31 mouse cellular contexts compared by ENCODE assay signal in genomic region chr1:133711376-133711775, GRCm38 (mm10). TPM values are rescaled to one million over a fixed set of nuclear protein-coding genes. Genes with fewer than 3 reads are reported as not detected.
DNase-seq lines count a peak whose midpoint lies in the region; ATAC-seq lines count a peak whose summit lies in the region.
"Had no signal": no experiment of that assay in that cellular context is flagged by ENCODE, and none has a peak within 500 bp of the region (broad histone marks: within the 10 kb centered on the region; RNA-seq: fewer than 3 reads in every experiment).

No protein-coding gene starts in this region.

- no peaks in the 10 kb centered on the region for H3K27me3 ChIP-seq in hindbrain, embryonic 10.5 days (ENCODE audit: insufficient read depth, poor library complexity, severe bottlenecking)
- H3K27me3 ChIP-seq in hindbrain, embryonic 12.5 days = no peaks in the 10 kb centered on the region
- no peaks in the 10 kb centered on the region for H3K27me3 ChIP-seq in embryonic facial prominence, embryonic 14.5 days (replicated peaks; ENCODE audit: control insufficient read depth, insufficient read depth, low read length)
- H3K27me3 ChIP-seq: CH12.LX; hindbrain, embryonic 15.5 days; kidney, embryonic 15.5 days; midbrain, embryonic 12.5 days had no signal

- no peak for DNase-seq in hindbrain, embryonic 10.5 days (ENCODE audit: low spot score)
- DNase-seq in embryonic facial prominence, embryonic 14.5 days (ENCODE audit: low spot score) = peak; percentile 30
- peak; percentile 86 for DNase-seq in thymus, postnatal 0 days (ENCODE audit: low spot score)
- no peak for DNase-seq in left cerebral cortex, postnatal 25 days (ENCODE audit: low spot score in 2 of 2)
- DNase-seq in frontal cortex, postnatal 14 days (ENCODE audit: low spot score in 2 of 2) = no peak
- no peak for DNase-seq in cerebellum, postnatal 25 days
- no peak for DNase-seq in kidney, postnatal 14 days
- DNase-seq: adrenal gland, postnatal 10 days; cerebellum, adult 18-20 months; cerebellum, postnatal 36 days; embryo, embryonic 11 days; heart, postnatal 36 days; kidney, postnatal 4 days; liver, postnatal 0 days; right cerebral cortex, postnatal 14 days had no signal

- intact Hi-C loops in left cerebral cortex, postnatal 25 days (cut with DNase I) = no loop called here

- no peak overlapping the region for H3K9ac ChIP-seq in hindbrain, embryonic 12.5 days
- H3K9ac ChIP-seq in embryonic facial prominence, embryonic 14.5 days (ENCODE audit: low read depth, low read length) = no peak overlapping the region
- H3K9ac ChIP-seq: hindbrain, embryonic 15.5 days; kidney, embryonic 15.5 days; liver, postnatal 0 days; midbrain, embryonic 12.5 days had no signal

- ATAC-seq in hindbrain, embryonic 12.5 days (ENCODE audit: low FRiP score) = no peak
- no peak for ATAC-seq in embryonic facial prominence, embryonic 14.5 days (ENCODE audit: low read depth)
- ATAC-seq: activated CD4-positive, CD25-positive, alpha-beta regulatory T cell, adult 4 months; intestine, embryonic 16.5 days; liver, postnatal 0 days; lung, postnatal 0 days had no signal

- H3K4me1 ChIP-seq in hindbrain, embryonic 10.5 days (replicated peaks) = peaks cover 38% of the 10 kb centered on the region
- H3K4me1 ChIP-seq in hindbrain, embryonic 12.5 days = peaks cover 21% of the 10 kb centered on the region
- H3K4me1 ChIP-seq in embryonic facial prominence, embryonic 14.5 days (ENCODE audit: control insufficient read depth, insufficient read depth, low read length) = peaks cover 20% of the 10 kb centered on the region; the same call in 1 of the 2 replicates

- WGBS in hindbrain, embryonic 10.5 days = 43% methylated on average over 6 of the region's 6 CpGs
- WGBS in hindbrain, embryonic 12.5 days = 42% methylated on average over 6 of the region's 6 CpGs
- 37% methylated on average over 6 of the region's 6 CpGs for WGBS in embryonic facial prominence, embryonic 14.5 days

- H3K9me3 ChIP-seq in hindbrain, embryonic 10.5 days = no peaks in the 10 kb centered on the region
- H3K9me3 ChIP-seq in hindbrain, embryonic 12.5 days (replicated peaks) = no peaks in the 10 kb centered on the region
- H3K9me3 ChIP-seq in embryonic facial prominence, embryonic 14.5 days (ENCODE audit: control insufficient read depth, low read length) = no peaks in the 10 kb centered on the region
- H3K9me3 ChIP-seq: hindbrain, embryonic 15.5 days; kidney, embryonic 15.5 days; midbrain, embryonic 12.5 days had no signal

- H3K4me3 ChIP-seq in hindbrain, embryonic 10.5 days = no peak overlapping the region
- H3K4me3 ChIP-seq in hindbrain, embryonic 12.5 days = no peak overlapping the region
- H3K4me3 ChIP-seq in embryonic facial prominence, embryonic 14.5 days (ENCODE audit: low read depth, low read length) = no peak overlapping the region
- H3K4me3 ChIP-seq: hindbrain, embryonic 15.5 days; kidney, embryonic 15.5 days; left cerebral cortex, adult 2 months; midbrain, embryonic 12.5 days had no signal

- H3K27ac ChIP-seq in hindbrain, embryonic 10.5 days = peak overlapping the region; percentile 31; the same call in 1 of the 2 replicates
- H3K27ac ChIP-seq in hindbrain, embryonic 12.5 days = no peak overlapping the region
- H3K27ac ChIP-seq in embryonic facial prominence, embryonic 14.5 days (replicated peaks; ENCODE audit: low read depth, low read length) = no peak overlapping the region
- H3K27ac ChIP-seq: hindbrain, embryonic 15.5 days; kidney, embryonic 15.5 days; left cerebral cortex, adult 2 months; midbrain, embryonic 12.5 days; stomach, postnatal 0 days had no signal

- H3K36me3 ChIP-seq in hindbrain, embryonic 10.5 days = peaks cover 5% of the 10 kb centered on the region; the same call in 1 of the 2 replicates
- peaks cover 14% of the 10 kb centered on the region for H3K36me3 ChIP-seq in hindbrain, embryonic 12.5 days
- peaks cover 43% of the 10 kb centered on the region for H3K36me3 ChIP-seq in embryonic facial prominence, embryonic 14.5 days (ENCODE audit: control insufficient read depth, insufficient read depth, low read length)

- no peak overlapping the region for H3K4me2 ChIP-seq in hindbrain, embryonic 12.5 days (replicated peaks)
- no peak overlapping the region for H3K4me2 ChIP-seq in embryonic facial prominence, embryonic 14.5 days (ENCODE audit: low read depth, low read length)
- H3K4me2 ChIP-seq: hindbrain, embryonic 15.5 days; kidney, embryonic 15.5 days; midbrain, embryonic 12.5 days had no signal

RNA-seq across cellular contexts. Expression of gene Lax1, which starts 21.5 kb away (rescaled TPM):
- 0.25 TPM in 1 of 2 replicates, not detected in the other for polyA plus RNA-seq in hindbrain, embryonic 10.5 days (2016; fragmentation: Nextera tagmentation; extraction: Ambion mirVana)
- 0.12 and 0.33 TPM in 2 replicates for polyA plus RNA-seq in hindbrain, embryonic 12.5 days (2016; fragmentation: Nextera tagmentation; extraction: Ambion mirVana)
- 0.11 and 0.80 TPM in 2 replicates for polyA plus RNA-seq in embryonic facial prominence, embryonic 14.5 days (2014; fragmentation: Nextera tagmentation; extraction: Ambion mirVana)
- polyA plus RNA-seq in thymus, postnatal 0 days (2015; fragmentation: Nextera tagmentation; extraction: Ambion mirVana) = 27.3 and 29.4 TPM in 2 replicates
- under 1 TPM; 0.16 to 0.41 TPM for total RNA-seq in left cerebral cortex, postnatal 25 days (2021)
- total RNA-seq: gastrocnemius, adult 18-20 months; MEL had no signal

RNA-seq across cellular contexts. Expression of gene Gm38394, which starts 50.3 kb away (rescaled TPM):
- polyA plus RNA-seq in hindbrain, embryonic 10.5 days (2016; fragmentation: Nextera tagmentation; extraction: Ambion mirVana) = 3.9 and 4.7 TPM in 2 replicates
- 6.9 and 7.2 TPM in 2 replicates for polyA plus RNA-seq in hindbrain, embryonic 12.5 days (2016; fragmentation: Nextera tagmentation; extraction: Ambion mirVana)
- polyA plus RNA-seq in embryonic facial prominence, embryonic 14.5 days (2014; fragmentation: Nextera tagmentation; extraction: Ambion mirVana) = 11.0 and 11.5 TPM in 2 replicates
- polyA plus RNA-seq in thymus, postnatal 0 days (2015; fragmentation: Nextera tagmentation; extraction: Ambion mirVana) = 2.3 and 3.0 TPM in 2 replicates
- 10 to 100 TPM; 21.6 to 32.3 TPM for total RNA-seq in left cerebral cortex, postnatal 25 days (2021)

RNA-seq across cellular contexts. Expression of gene Zbed6, which starts 50.7 kb away (rescaled TPM):
- polyA plus RNA-seq in hindbrain, embryonic 10.5 days (2016; fragmentation: Nextera tagmentation; extraction: Ambion mirVana) = not detected in 2 replicates
- polyA plus RNA-seq in hindbrain, embryonic 12.5 days (2016; fragmentation: Nextera tagmentation; extraction: Ambion mirVana) = not detected in 2 replicates
- polyA plus RNA-seq in embryonic facial prominence, embryonic 14.5 days (2014; fragmentation: Nextera tagmentation; extraction: Ambion mirVana) = not detected in 2 replicates
- 0.14 and 0.86 TPM in 2 replicates for polyA plus RNA-seq in thymus, postnatal 0 days (2015; fragmentation: Nextera tagmentation; extraction: Ambion mirVana)
- total RNA-seq in left cerebral cortex, postnatal 25 days (2021) = 1 to 10 TPM; 4.8 to 9.0 TPM
- polyA plus RNA-seq: activated CD4-positive, CD25-positive, alpha-beta regulatory T cell, adult 4 months; forebrain, embryonic 11.5 days; heart, embryonic 14.5 days; hindbrain, embryonic 15.5 days; intestine, embryonic 16.5 days; kidney, embryonic 15.5 days; limb, embryonic 11.5 days; lung, postnatal 0 days; midbrain, embryonic 12.5 days; neural tube, embryonic 11.5 days; stomach, postnatal 0 days had no signal

Comparison
In these comparisons a context has a peak if more than half of its experiments do, and no peak if none do; other contexts are left out.
1. DNase-seq: peak in embryonic facial prominence, embryonic 14.5 days (single experiment) and thymus, postnatal 0 days (single experiment); none in hindbrain, embryonic 10.5 days (single experiment), left cerebral cortex, postnatal 25 days (0 of 2), frontal cortex, postnatal 14 days (0 of 2), cerebellum, postnatal 25 days (0 of 2) and kidney, postnatal 14 days (single experiment).
2. RNA of gene Lax1, which starts 21.5 kb away (polyA plus RNA-seq): 27.3 to 29.4 TPM in thymus, postnatal 0 days; 0.12 to 0.33 TPM in hindbrain, embryonic 12.5 days, 0.11 to 0.80 TPM in embryonic facial prominence, embryonic 14.5 days and 0.25 TPM in hindbrain, embryonic 10.5 days; every median in the first group is over 10 times any median in the second.